Mouse (Mus musculus) cerebellum, adult 11-12 months (tissue): Measurements from ENCODE around the gene Maml1.
"Not testable (repeated sequence)": the region's sequence is repeated elsewhere in the genome, so short reads cannot be mapped to it uniquely, and the experiment has no call there.

Experiments used
- DNase-seq: peaks from one replicate; pipeline ENCODE4 v3.0.0; 2022

Maml1 gene

DNA sequence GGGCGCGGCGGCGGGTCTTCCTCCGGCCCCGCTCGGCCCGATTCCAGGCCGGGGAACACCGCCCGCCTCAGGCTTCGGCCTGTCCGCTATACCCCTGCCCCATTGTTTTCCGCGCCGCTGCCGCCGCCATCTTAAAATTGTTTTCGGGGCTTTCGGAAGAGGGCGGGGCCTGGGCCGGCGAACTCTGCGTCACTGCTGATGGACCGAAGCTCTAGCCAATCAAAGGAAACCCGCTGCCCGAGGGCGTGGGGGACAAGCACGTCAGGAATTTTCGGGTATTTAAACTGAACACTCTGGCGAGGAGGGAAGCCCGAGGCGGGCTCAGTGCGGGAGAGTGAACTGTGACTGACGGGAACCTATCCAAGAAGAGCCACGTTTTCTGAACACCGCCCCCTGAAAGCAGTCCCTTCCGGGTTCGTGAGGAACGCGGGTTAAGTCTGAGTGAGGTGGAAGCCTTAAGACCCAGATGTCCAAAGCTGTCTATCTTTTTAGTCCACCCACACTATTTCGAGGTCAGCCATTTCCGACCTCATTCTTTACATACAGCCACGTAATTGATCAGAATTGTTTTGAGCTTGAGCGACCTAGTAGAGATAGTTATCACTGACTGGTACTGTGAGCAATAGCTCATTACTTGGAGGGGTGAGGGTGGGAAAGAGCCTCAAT is at the start of gene Maml1:
Maml1 (minus strand) TSS at position 122 of the 666 bp plus-strand sequence.
- peak; percentile 98 for DNase-seq

DNA sequence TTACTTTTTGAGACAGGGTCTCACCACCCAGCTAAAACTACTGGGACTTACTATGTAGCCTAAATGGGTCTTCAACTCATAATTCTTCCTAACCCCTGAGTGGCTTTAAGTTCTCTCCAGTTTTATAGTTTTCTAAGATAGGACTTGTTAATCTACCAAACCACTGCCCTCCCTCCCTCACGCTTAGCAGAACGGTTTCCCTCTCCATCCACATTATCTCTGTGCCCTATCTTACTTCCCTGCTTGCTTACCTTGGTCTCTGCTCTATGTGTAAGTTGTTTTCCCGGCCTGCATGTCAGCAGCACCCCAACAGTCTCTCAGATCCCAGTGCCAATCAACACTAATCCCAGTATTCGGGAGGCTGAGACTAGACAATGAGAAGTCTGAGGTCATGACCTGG is 44.8 kb upstream of the Maml1 start:
- no peak for DNase-seq

DNA sequence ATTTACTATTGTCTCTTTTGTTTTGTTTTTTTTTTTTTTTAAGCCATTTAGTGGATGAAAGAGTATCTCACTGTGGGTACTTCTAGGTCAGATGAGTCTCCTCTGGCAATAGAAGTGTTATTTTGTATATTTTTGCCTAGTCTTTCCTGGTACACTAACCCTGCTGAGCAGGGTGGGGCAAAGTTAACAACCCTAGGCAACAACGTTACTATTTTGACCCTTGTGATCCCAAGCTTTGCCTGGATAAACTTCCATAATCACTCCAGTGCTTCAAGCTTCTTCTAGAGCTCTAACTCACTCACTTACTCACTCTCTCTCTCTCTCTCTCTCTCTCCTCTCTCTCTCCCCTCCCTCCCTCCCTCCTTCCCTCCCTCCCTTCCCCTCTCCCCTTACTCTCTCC is 44.0 kb upstream of the Maml1 start:
- DNase-seq, result no peak

DNA sequence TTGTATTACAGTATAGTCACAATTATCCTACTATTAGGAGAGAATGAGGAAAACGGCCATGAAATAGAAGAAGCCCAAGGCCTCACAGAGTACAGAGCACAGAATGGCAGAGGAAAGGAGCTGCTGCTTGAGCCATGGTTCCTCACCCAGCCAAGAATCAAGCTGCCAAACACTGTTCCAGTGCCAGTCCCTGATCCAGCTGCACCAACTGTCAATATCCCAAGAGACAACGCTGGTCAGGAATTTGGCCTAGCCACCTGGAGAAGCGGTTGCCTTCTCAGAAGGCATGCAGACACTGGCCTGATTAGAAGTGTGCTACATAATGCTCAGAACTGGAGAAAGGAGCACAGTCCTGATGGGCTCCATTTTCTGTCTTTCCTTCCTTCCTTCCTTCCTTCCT is 41.1 kb upstream of the Maml1 start:
- DNase-seq, result no peak

DNA sequence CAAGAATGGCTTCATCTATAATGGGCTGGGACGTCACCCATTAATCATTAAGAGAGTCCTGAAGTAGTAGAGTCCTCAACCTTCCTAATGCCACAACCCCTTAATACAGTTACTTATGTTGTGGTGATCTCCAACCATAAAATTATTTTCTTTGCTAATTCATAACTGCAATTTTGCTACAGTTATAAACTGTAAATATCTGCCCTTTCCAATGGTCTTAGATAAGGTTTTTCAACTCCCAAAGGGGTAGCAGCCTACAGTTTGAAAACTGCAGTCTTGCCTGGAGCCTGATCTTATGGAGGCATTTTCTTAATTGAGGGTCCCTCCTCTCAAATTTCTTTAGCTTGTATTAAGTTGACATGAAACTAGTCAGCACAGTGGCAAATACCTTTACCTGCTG is 37.3 kb upstream of the Maml1 start:
- no peak for DNase-seq

DNA sequence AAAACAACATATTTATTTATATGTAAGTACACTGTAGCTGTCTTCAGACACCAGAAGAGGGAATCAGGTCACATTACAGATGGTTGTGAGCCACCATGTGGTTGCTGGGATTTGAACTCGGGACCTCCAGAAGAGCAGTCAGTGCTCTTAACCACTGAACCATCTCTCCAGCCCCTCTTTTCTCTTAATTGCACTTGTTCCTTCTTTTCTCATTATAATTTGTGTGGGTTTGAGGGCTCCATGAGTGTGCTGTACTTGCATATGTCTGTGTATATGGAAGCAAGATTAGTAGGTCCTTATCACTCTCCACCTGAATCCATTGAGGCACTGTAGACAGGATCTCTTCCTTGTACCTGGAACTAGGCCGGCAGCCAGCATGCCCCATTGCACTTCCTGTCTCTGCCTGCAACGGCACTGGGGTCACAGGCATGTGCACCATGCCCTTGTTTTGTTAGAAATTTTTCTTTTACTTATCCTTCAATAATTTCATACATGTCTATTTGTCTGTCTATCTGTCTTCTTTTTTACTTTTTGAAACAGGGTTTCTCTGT is 36.0 kb upstream of the Maml1 start:
- no peak for DNase-seq

DNA sequence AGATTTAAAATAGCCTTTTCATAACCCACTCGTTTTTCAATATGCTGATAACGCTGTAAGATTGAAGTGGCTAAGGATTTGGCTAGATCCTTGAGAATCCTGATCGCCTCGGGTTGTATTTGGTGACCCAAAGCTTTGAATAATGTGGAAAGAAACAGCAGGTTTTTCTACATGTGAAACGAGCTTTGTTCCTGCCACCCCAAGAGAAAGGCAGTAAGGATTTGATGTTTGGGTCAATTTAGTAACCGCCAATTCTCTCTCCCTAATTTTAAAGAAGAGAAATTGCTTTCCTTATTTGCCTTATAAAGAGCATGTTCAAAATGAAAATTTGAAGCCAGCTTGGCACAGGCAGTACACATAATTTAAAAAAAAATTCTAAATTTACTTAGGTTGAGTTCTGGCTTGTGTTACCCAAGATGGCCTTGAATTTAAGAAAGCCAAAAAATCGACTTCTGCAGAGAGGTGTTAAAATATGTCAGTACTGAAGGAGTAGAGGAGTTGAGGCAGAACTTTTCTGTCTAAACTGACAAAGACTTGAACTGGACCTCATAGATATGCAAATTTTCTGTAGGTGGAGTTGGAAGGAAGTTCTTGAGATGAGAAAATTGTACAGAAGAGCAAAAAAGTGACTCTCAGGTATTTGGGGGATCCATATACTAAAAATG is 34.3 kb upstream of the Maml1 start:
- DNase-seq, result no peak

DNA sequence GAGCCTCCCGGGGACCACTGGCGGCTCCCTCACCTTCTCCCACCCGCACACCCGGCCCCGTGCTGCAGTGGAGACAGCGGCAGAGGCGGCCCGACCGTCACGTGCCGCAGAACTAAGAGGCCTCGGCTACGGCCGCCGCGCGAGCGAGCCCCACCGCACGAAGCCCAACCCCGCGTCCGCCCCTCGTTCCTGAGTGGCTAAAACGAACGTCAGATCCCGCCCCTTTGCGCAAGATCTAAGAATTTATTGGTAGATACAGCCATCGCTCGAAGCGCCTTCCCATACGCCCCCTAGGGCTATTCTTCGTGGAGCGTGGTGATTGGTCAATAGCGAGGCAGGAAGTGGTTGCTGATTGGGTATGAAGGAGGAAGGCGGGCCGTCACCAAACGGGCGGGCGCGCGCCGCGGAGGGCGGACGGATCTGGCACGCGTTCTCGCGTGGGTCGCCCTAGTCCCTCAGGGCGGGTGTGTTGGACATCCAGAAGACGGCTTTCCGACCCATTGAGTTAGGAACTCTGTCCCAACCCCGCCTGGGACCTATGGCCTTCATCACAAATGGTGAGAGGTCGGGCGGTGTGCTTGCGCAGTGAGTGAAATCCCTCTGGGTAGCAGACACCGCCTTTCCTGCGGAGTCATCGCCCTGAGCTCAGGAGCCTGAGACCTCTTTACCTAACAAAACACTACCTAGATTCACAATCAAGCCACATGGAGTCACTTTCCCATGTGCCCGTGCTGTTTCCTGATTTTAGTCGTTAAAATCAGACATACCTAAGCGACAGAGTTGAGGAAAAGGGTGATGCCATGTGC is 33.6 kb upstream of the Maml1 start, which contains the start of gene Canx:
Canx (minus strand) TSS at position 178 of the 806 bp plus-strand sequence.
- peak; percentile 99 for DNase-seq

DNA sequence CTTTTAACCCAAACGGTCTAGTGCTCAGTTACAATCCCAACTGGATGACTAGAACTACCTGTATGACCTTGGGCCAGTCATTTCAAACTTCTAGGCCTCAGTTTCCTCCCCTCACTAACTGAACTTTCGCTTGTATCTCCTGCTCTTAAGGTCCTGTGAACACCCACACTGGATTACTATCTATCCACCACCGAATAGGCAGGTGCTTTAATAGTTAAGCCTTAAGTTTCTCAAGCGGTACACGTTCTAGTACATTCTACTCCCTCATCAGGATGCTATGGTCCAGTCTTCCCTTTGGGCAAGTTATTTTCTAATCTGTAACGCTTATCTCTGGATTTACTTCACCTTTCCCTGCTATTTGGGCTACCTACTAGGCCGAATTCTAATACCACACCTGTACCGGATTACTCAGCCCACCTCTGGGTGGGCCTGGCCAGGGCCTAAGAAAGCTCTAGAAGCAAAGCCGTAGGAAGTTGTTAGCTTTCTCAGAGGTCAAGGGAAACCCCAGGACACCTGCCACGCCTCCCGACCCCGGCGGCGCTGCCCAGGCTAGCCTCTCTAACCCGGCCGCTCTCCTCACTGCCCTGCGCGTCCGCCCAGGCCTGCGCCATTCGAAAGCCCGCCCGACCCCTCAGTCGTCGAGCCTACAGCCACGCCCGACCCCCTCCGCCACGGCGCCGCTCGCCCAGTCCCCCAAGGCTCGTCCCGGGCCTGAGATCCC is 32.8 kb upstream of the Maml1 start:
- DNase-seq, result no peak

DNA sequence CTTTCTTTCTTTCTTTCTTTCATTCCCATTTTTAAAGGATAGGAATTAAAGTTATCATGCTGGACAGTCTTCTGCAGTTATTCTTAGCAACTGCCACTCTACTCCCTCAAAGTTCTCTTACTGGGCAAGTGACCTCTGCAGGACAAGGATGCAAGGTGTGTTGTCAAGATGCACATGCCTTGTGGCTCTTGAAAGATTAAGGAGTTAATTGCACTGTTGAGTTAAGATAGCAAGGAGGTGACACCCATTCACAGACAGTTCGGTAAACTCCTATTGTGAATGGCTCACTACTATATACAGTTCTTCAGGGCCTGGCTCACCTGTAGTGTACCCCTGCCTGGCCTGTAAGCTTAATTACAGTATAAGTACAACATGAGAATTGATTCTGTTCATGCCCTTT is 31.7 kb upstream of the Maml1 start:
- DNase-seq, result no peak

DNA sequence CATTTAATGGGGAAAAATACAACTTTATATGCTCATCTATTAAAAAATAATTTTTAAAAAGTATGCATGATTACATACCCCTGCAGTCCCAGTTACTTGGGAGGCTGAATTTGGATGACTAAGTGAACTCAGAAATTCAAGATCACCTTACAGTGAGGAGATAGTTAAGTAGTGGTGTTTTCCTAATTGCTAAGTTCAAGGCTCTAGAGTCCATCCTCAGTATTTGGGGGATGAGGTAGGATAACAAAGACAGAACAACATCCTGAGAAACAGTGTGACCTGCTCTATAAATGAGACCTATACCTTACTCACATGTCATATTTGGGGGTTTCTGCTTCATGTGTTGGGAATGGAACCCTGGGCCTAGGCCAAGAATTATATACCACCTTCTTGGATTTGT is 30.2 kb upstream of the Maml1 start:
- DNase-seq, result no peak

DNA sequence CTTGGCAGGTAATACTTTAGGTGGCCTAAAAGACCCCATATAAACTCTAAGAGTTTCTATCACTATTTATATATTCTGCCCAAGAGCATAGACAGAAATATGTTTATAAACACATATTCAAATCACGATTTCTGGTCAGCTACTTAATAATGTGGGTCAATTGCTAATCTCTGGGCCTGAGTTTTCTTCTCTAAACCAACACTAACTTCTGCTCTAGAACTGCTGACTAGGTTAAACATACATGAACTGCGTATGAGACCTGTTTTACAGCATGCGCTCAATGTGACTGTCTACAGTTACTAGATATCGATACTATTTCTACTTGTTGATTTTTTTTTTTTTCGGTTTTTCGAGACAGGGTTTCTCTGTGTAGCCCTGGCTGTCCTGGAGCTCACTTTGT is 29.1 kb upstream of the Maml1 start:
- no peak for DNase-seq

DNA sequence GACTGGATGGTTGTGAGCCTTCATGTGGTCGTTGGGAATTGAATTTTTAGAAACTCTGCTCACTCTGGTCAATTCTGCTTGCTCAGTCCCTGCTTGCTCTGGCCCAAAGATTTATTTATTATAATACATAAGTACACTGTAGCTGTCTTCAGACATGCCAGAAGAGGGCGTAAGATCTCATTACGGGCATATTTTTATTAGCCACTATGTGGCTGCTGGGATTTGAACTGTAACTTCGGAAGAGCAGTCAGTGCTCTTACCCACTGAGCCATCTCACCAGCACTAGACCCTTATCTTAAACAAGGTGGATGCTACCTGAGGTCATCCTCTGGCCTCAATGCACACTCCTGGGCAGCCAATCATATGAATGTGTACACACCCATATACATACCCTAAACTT is 27.2 kb upstream of the Maml1 start:
- DNase-seq, result not testable (repeated sequence)

DNA sequence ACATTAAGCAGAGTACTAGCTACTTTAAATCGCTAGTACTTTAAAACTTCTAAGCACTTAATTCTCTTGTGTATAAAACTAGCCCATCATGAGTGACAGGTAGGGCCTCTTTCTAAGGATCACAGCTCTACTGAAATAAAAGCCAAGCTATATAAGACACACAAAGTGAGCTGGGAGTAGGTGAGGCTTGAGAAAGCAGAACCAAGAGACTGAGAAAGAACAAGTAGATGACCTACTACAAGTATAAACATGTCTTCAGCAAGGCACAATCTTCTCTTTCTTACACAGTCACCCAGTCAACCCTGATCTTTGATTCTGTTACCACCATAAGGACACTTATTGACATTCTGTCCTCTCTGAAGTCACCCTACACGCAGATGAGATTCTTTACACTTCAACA is 20.7 kb upstream of the Maml1 start:
- DNase-seq, result no peak

DNA sequence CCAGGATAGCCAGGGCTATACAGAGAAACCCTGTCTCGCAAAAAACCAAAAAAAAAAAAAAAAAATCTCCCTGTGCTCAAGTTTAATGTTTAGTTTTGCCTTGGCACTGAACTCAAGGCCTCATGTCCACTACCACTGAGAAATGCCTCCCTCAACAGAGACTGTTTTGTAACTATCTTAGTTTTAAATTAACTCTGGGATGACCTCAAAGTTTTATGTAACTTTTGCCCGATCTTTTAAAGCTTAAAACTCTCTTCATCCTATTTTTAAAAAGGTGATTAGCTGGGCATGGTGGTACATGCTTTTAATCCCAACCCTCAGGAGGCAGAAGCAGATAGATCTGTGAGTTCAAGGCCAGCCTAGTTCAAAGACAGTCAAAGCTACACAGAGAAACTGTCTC is 11.3 kb upstream of the Maml1 start:
- DNase-seq, result no peak

DNA sequence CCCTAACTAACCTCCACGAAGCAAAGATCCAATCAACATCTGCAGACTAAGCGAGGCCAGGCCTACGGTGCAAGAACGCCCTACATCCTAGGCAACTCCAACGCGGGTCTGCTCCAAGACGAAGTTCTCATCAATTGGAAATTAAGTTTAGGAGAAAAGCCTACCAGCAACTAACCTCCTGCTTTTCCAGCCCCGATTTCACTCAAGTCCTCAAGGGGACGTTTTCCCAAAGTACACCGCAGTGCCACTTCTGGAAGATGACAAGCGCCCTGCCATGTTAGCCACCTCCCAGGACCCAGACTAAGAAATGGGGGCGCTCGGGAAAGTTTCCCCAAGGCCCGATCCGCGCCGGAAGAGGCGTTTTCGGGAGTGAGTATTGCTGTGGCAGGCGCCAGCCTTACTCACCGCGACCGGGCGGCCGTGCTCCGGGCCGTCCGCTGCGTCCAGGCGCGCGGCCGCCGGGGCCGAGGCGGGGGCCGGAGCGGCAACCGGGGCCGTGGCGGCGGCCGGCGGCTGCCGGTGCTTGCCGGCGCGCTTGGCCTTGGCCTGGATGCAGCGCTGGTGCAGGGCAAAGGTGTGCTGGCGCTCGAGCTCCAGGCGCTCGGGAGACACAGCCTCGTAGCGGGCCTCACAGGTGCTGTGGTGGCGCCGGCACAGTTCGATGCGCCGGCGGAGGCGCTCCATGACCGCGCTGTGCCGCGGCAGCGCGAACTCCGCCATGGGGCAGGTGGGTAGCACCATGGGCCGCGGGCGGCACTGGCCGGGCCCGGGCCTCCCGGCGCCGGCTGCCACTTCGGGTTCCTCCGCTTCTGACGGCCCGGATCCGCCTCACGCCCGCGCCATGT is 568 bp downstream of the Maml1 start:
- peak; percentile 46 for DNase-seq

DNA sequence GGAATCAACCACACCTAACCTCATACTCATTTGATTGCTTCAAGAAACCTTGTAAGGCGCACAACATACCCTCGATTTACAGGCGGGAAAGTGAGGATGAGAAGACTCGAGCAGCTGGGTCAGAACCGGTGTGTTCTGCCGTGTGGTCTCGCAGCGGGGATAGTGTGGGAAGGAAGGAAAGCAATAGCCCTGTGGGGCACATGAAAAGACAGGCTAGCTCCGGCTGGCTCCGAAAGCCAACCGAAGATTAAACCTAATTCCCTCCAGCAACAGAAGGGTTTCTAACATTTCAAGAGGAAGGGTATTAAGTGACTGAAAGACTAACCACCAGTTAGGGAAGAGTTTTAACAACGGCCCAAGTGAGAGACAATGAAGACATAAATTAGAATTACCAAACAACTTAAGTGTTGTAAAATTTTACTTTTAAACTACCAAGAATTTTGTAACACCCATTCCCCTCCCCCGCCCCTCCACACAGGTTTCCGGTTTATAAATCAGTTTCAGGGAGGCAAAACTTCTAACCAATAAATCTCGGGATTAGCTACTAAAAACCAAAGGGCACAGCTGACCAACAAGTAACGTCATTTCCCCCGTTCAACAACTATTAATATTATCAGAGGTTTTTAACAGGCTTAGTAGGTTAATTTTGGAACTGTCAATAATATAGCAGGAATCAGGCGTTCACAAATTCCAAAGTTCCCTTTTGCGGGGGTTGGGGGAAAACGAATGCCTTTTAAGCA is 1.5 kb downstream of the Maml1 start:
- no peak for DNase-seq

DNA sequence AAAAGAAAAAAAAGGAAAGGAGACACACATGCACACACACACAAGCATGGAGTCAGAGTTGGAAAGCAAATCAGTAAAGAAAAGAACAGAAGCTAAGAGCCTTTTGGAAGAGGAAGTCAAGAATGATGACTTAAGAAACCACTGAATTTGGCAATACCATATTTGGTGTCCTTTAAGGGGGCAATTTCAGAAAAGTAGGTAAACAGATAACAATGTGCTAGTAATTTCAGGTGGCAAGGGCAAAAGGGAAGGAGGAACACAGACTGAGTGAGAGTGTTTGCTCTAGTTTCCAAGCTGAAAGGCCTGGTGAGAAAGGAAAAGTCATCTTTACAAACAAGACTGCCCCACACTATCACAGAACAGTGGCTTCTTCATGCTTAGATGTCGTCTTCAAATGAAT is 5.7 kb downstream of the Maml1 start:
- no peak for DNase-seq

DNA sequence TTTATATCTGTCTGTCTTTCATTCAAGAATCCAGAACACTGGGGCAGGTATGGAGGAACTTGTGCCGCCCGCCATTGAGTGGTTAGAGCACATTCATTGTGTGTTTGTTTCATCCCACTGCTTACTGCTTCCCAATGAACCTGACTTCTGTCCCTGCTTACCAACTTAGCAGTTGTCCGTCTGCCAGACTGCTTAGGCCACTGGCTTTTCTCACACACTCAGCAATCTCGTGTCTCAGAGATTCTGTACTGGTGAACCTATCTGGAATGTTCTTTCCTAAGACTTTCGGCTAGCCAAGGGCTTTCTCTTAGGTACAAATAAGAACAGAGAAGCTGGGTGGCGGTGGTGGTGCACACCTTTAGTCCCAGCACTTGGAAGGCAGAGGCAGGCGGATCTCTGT is 6.4 kb downstream of the Maml1 start:
- no peak for DNase-seq

DNA sequence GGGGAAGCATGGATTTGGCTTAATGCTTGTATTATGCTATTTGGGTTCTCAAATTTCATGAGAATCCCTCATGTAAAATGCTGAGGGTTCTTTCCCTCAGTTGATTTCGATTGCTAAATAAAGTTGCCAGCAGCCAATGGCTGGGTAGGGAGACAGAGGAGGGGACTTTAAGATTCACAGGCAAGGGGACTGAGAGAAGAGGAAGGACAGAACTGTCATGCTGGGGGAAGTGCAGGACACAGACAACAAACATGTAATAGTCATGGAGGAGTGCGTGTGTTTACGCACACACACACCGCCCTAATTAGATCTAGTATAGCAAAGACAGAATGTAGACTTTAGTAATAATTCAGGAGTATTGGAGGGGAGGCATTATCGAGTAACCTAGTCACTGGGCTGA is 6.8 kb downstream of the Maml1 start:
- DNase-seq, result no peak

DNA sequence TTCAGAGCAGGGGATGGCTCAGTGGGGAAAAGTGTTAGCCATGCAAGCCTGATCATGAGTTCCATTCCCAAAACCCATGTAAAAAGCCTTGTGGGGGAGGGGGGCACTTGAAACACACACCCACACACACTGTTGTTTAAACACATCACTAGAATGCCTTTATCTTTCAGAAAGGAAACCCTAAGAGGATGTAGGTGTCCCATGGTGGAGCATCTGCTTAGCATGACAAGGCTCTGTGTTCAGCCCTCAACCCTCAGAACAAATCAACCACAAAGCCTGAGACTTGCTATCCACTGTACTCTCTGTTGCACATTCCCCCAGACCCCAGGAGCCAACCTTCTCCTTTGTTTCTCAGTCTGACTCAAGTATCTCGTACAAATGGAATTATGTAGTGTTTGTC is 12.1 kb downstream of the Maml1 start:
- no peak for DNase-seq
